ENCODE assay signal across 27 mouse cellular contexts in genomic region chr2:120723621-120724020, GRCm38 (mm10).
DNase-seq lines count a peak whose midpoint lies in the region; ATAC-seq and TF ChIP-seq lines count a peak whose summit lies in the region.
"Had no signal": no experiment of that assay in that cellular context is flagged by ENCODE, and none has a peak within 500 bp of the region (broad histone marks: within the 10 kb centered on the region; RNA-seq: fewer than 3 reads in every experiment).

No protein-coding gene starts in this region.

- no peak for DNase-seq in heart, adult 2 months
- no peak for DNase-seq in heart, adult 8-10 months (ENCODE audit: low spot score)
- no peak for DNase-seq in liver, postnatal 0 days
- peak; percentile 3 for DNase-seq in yolk sac, embryonic 10.5 days (ENCODE audit: low spot score)
- no peak for DNase-seq in gastrocnemius, adult 2 months
- DNase-seq: adrenal gland, postnatal 14 days; cerebellum, adult 2 months; cerebellum, postnatal 25 days; embryo, embryonic 11 days; kidney, postnatal 14 days; lung, embryonic 14.5 days; lung, postnatal 36 days; midbrain, embryonic 14.5 days; right cerebral cortex, postnatal 14 days; thymus, postnatal 25 days had no signal

- no peak for TF ChIP-seq POLR2A in heart, adult 2 months (IDR thresholded peaks at IDR 0.05; ENCODE audit: insufficient read depth, low read depth, low read length)

- H3K4me3 ChIP-seq in heart, adult 2 months: no peak overlapping the region
- H3K4me3 ChIP-seq in liver, embryonic 15.5 days (replicated peaks): no peak overlapping the region
- H3K4me3 ChIP-seq in liver, postnatal 0 days (ENCODE audit: low read depth, low read length): no peak overlapping the region
- no peak overlapping the region for H3K4me3 ChIP-seq in heart, embryonic 12.5 days
- H3K4me3 ChIP-seq in gastrocnemius, adult 2 months: no peak overlapping the region
- H3K4me3 ChIP-seq: embryonic facial prominence, embryonic 13.5 days; erythroblast, embryonic 14.5 days; hindbrain, embryonic 10.5 days; limb, embryonic 12.5 days had no signal

- H3K4me2 ChIP-seq in liver, embryonic 15.5 days: no peak overlapping the region
- no peak overlapping the region for H3K4me2 ChIP-seq in liver, postnatal 0 days (ENCODE audit: low read depth, low read length)
- H3K4me2 ChIP-seq in heart, embryonic 12.5 days: no peak overlapping the region
- H3K4me2 ChIP-seq: embryonic facial prominence, embryonic 13.5 days; limb, embryonic 12.5 days; liver, embryonic 11.5 days; lung, embryonic 14.5 days had no signal

- peaks cover 10% of the 10 kb centered on the region for H3K36me3 ChIP-seq in heart, adult 2 months (ENCODE audit: control insufficient read depth, insufficient read depth, low read length)
- H3K36me3 ChIP-seq in liver, embryonic 15.5 days (replicated peaks): peaks cover 98% of the 10 kb centered on the region
- peaks cover 92% of the 10 kb centered on the region for H3K36me3 ChIP-seq in liver, postnatal 0 days (replicated peaks; ENCODE audit: insufficient read depth, low read length)
- peaks cover 97% of the 10 kb centered on the region for H3K36me3 ChIP-seq in heart, embryonic 12.5 days

- peaks cover 9% of the 10 kb centered on the region for H3K4me1 ChIP-seq in heart, adult 2 months (ENCODE audit: control insufficient read depth, insufficient read depth, low read length)
- H3K4me1 ChIP-seq in liver, embryonic 15.5 days (replicated peaks): peaks cover 36% of the 10 kb centered on the region
- H3K4me1 ChIP-seq in liver, postnatal 0 days (ENCODE audit: insufficient read depth): peaks cover 6% of the 10 kb centered on the region
- peaks cover 27% of the 10 kb centered on the region for H3K4me1 ChIP-seq in heart, embryonic 12.5 days (replicated peaks)

- TF ChIP-seq EP300 in heart, adult 2 months (IDR thresholded peaks at IDR 0.05; ENCODE audit: insufficient read depth, low read depth, low read length): no peak
- TF ChIP-seq EP300 in liver, postnatal 0 days (IDR thresholded peaks at IDR 0.05; ENCODE audit: low read depth): no peak

- H3K27ac ChIP-seq in heart, adult 2 months: peak overlapping the region; percentile 26
- H3K27ac ChIP-seq in liver, embryonic 15.5 days (replicated peaks): peak overlapping the region; percentile 46; the same call in 1 of the 2 replicates
- H3K27ac ChIP-seq in liver, postnatal 0 days (ENCODE audit: low read depth): no peak overlapping the region; the same call in 1 of the 2 replicates
- H3K27ac ChIP-seq in heart, embryonic 12.5 days (ENCODE audit: poor library complexity, severe bottlenecking): 0 out of 2 replicates have a peak overlapping the region, but pooled peaks have one; percentile 6
- no peak overlapping the region for H3K27ac ChIP-seq in gastrocnemius, adult 2 months
- H3K27ac ChIP-seq: embryonic facial prominence, embryonic 13.5 days; hindbrain, embryonic 10.5 days; hindbrain, postnatal 0 days; limb, embryonic 12.5 days had no signal

- no peaks in the 10 kb centered on the region for H3K79me2 ChIP-seq in heart, adult 2 months (replicated peaks; ENCODE audit: control insufficient read depth, insufficient read depth, low read length)

- H3K27me3 ChIP-seq in heart, adult 2 months (ENCODE audit: control insufficient read depth, insufficient read depth, low read length): no peaks in the 10 kb centered on the region
- no peaks in the 10 kb centered on the region for H3K27me3 ChIP-seq in liver, embryonic 15.5 days
- H3K27me3 ChIP-seq in liver, postnatal 0 days (ENCODE audit: insufficient read depth, low read length): no peaks in the 10 kb centered on the region
- no peaks in the 10 kb centered on the region for H3K27me3 ChIP-seq in heart, embryonic 12.5 days (replicated peaks)
- H3K27me3 ChIP-seq: embryonic facial prominence, embryonic 13.5 days; limb, embryonic 12.5 days; megakaryocyte, embryonic 14.5 days had no signal

- H3K9ac ChIP-seq in heart, adult 2 months (ENCODE audit: low read depth, low read length): no peak overlapping the region
- H3K9ac ChIP-seq in liver, embryonic 15.5 days: no peak overlapping the region
- no peak overlapping the region for H3K9ac ChIP-seq in liver, postnatal 0 days (replicated peaks)
- H3K9ac ChIP-seq in heart, embryonic 12.5 days: no peak overlapping the region
- H3K9ac ChIP-seq: embryonic facial prominence, embryonic 13.5 days; limb, embryonic 12.5 days; lung, embryonic 14.5 days had no signal

- intact Hi-C loops in heart, adult 2 months (cut with DNase I): no loop called here
- intact Hi-C loops in gastrocnemius, adult 2 months (cut with DNase I): no loop called here

- no peaks in the 10 kb centered on the region for H3K9me3 ChIP-seq in liver, embryonic 15.5 days (replicated peaks)
- H3K9me3 ChIP-seq in liver, postnatal 0 days (ENCODE audit: low read length): no peaks in the 10 kb centered on the region
- no peaks in the 10 kb centered on the region for H3K9me3 ChIP-seq in heart, embryonic 12.5 days (replicated peaks)
- H3K9me3 ChIP-seq: embryonic facial prominence, embryonic 13.5 days; hindbrain, embryonic 10.5 days; limb, embryonic 12.5 days; megakaryocyte, embryonic 14.5 days had no signal

- TF ChIP-seq CTCF in heart, adult 2 months (IDR thresholded peaks at IDR 0.05): no peak
- TF ChIP-seq CTCF in liver, postnatal 0 days (IDR thresholded peaks at IDR 0.05; ENCODE audit: low read depth): no peak
- TF ChIP-seq CTCF in gastrocnemius, adult 2 months (IDR thresholded peaks at IDR 0.05): no peak

- no peak; the same call in 1 of the 2 replicates for ATAC-seq in liver, embryonic 15.5 days (ENCODE audit: insufficient read depth)
- ATAC-seq in liver, postnatal 0 days: no peak
- ATAC-seq in heart, embryonic 12.5 days (ENCODE audit: insufficient number of reproducible peaks, low FRiP score): no peak
- ATAC-seq: CD4-positive, CD25-positive, alpha-beta regulatory T cell, adult 4 months; forebrain, embryonic 14.5 days; hindbrain, postnatal 0 days; intestine, embryonic 16.5 days had no signal

- 49% methylated on average over 4 of the region's 4 CpGs for WGBS in heart, adult 2 months
- WGBS in liver, embryonic 15.5 days (ENCODE audit: insufficient replicate concordance): 58% methylated on average over 4 of the region's 4 CpGs
- WGBS in liver, postnatal 0 days (ENCODE audit: insufficient replicate concordance): 66% methylated on average over 4 of the region's 4 CpGs
- WGBS in heart, embryonic 12.5 days: 63% methylated on average over 4 of the region's 4 CpGs

Comparison
In these comparisons a context has a peak if more than half of its experiments do, and no peak if none do; other contexts are left out.
1. H3K27ac ChIP-seq: peak in heart, adult 2 months (single experiment), liver, embryonic 15.5 days (single experiment) and heart, embryonic 12.5 days (single experiment); none in liver, postnatal 0 days (single experiment) and gastrocnemius, adult 2 months (single experiment).